Mouse (Mus musculus) megakaryocyte, embryonic 14.5 days (primary cell): ENCODE results near the gene 9330161L09Rik.

Experiments used
- FLI1 ChIP-seq: IDR thresholded peaks from 2 replicates; pipeline ENCODE4 v1.6.1; 2012; ENCODE audit warnings: low read length, inconsistent platforms, mixed read lengths
- GATA1 ChIP-seq: IDR thresholded peaks from 3 replicates; pipeline ENCODE4 v1.6.1; 2012; ENCODE audit warnings: mixed read lengths, low read length, inconsistent platforms, borderline replicate concordance

DNA sequence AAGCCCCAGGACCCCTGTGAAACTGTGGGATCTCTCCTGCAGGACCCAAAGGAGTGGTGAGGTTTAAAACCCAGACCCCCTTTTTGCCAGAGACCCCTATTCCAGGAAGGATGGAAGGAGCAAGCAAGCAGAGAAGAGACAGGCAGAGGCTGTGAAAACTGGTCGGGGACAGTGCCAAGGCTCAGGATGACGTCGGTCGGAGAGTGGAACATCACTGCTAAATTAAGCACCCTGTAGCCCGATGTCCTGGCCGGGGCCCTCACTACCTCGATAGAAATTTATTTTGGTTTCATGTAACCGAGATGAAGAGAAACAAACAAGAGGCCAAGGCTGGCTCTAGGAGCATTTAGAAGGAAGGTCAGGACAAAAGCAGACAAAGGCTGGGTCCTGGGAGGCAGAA, 49.4 kb downstream of the 9330161L09Rik start:
- TF ChIP-seq GATA1 (no peak), FLI1 (no peak)
